11 mouse cellular contexts compared by ENCODE assay signal in genomic region chr9:108786494-108786893, GRCm38 (mm10). TPM values are rescaled to one million over a fixed set of nuclear protein-coding genes. Genes with fewer than 3 reads are reported as not detected.
DNase-seq lines count a peak whose midpoint lies in the region; ATAC-seq and TF ChIP-seq lines count a peak whose summit lies in the region.
"Had no signal": no experiment of that assay in that cellular context is flagged by ENCODE, and none has a peak within 500 bp of the region (broad histone marks: within the 10 kb centered on the region; RNA-seq: fewer than 3 reads in every experiment).

No protein-coding gene starts in this region.

- peaks cover 78% of the 10 kb centered on the region for H3K79me2 ChIP-seq in myocyte (ENCODE audit: control insufficient read depth, insufficient read depth)

- ATAC-seq in limb, embryonic 12.5 days (ENCODE audit: insufficient number of reproducible peaks, insufficient read depth, low FRiP score, low TSS enrichment, low read depth), result no peak
- no peak for ATAC-seq in hindbrain, embryonic 16.5 days
- ATAC-seq: Patski had no signal

- H3K4me2 ChIP-seq in limb, embryonic 12.5 days, result peak overlapping the region; percentile 63
- H3K4me2 ChIP-seq in hindbrain, embryonic 16.5 days (ENCODE audit: low read length), result peak overlapping the region; percentile 64
- peak overlapping the region; percentile 87 for H3K4me2 ChIP-seq in myocyte (ENCODE audit: low read depth)

- peak; percentile 89 for DNase-seq in heart, adult 11 months
- DNase-seq in heart, postnatal 36 days, result no peak
- no peak for DNase-seq in limb, embryonic 10.5 days (ENCODE audit: low spot score)
- no peak for DNase-seq in embryo, embryonic 11 days
- no peak for DNase-seq in urinary bladder, adult 18-20 months (ENCODE audit: low spot score in 2 of 2)
- DNase-seq: gastrocnemius, postnatal 36 days had no signal

- 93% methylated on average over 1 of the region's 1 CpGs for WGBS in limb, embryonic 12.5 days
- WGBS in limb, embryonic 10.5 days, result 96% methylated on average over 1 of the region's 1 CpGs
- WGBS in hindbrain, embryonic 16.5 days, result 81% methylated on average over 1 of the region's 1 CpGs

- H3K9me3 ChIP-seq in limb, embryonic 12.5 days, result no peaks in the 10 kb centered on the region
- no peaks in the 10 kb centered on the region for H3K9me3 ChIP-seq in limb, embryonic 10.5 days (replicated peaks)
- no peaks in the 10 kb centered on the region for H3K9me3 ChIP-seq in hindbrain, embryonic 16.5 days (ENCODE audit: control insufficient read depth, low read length)
- H3K9me3 ChIP-seq: liver, embryonic 15.5 days had no signal

- H3ac ChIP-seq in myocyte (ENCODE audit: control insufficient read depth, insufficient read length), result no peak overlapping the region

- no peak overlapping the region; the same call in 1 of the 2 replicates for H3K4me3 ChIP-seq in limb, embryonic 12.5 days (replicated peaks)
- no peak overlapping the region for H3K4me3 ChIP-seq in limb, embryonic 10.5 days
- H3K4me3 ChIP-seq in hindbrain, embryonic 16.5 days (ENCODE audit: low read length), result peak overlapping the region; percentile 67
- peak overlapping the region; percentile 95 for H3K4me3 ChIP-seq in myocyte
- H3K4me3 ChIP-seq: liver, embryonic 15.5 days had no signal

- H3K9ac ChIP-seq in limb, embryonic 12.5 days (replicated peaks), result no peak overlapping the region
- H3K9ac ChIP-seq in hindbrain, embryonic 16.5 days (ENCODE audit: low read depth, low read length), result no peak overlapping the region
- H3K9ac ChIP-seq: liver, embryonic 15.5 days had no signal

- H3K4me1 ChIP-seq in limb, embryonic 12.5 days (replicated peaks), result peaks cover 63% of the 10 kb centered on the region
- H3K4me1 ChIP-seq in limb, embryonic 10.5 days, result peaks cover 45% of the 10 kb centered on the region
- peaks cover 56% of the 10 kb centered on the region for H3K4me1 ChIP-seq in hindbrain, embryonic 16.5 days (ENCODE audit: control insufficient read depth, insufficient read depth, low read depth, low read length)

- intact Hi-C loops in heart, postnatal 36 days (cut with DNase I), result no loop called here

- H3K27ac ChIP-seq in limb, embryonic 12.5 days, result no peak overlapping the region
- no peak overlapping the region for H3K27ac ChIP-seq in limb, embryonic 10.5 days
- no peak overlapping the region for H3K27ac ChIP-seq in hindbrain, embryonic 16.5 days (ENCODE audit: low read depth, low read length)

- no peak for TF ChIP-seq POLR2A in myocyte (IDR thresholded peaks at IDR 0.05; ENCODE audit: insufficient read length, low read depth)

- H3K36me3 ChIP-seq in limb, embryonic 12.5 days, result peaks cover 20% of the 10 kb centered on the region
- H3K36me3 ChIP-seq in limb, embryonic 10.5 days, result peaks cover 42% of the 10 kb centered on the region
- no peaks in the 10 kb centered on the region for H3K36me3 ChIP-seq in hindbrain, embryonic 16.5 days (ENCODE audit: control insufficient read depth, insufficient read depth, low read length)
- H3K36me3 ChIP-seq in myocyte (ENCODE audit: control insufficient read depth, insufficient read depth), result peaks cover 12% of the 10 kb centered on the region

- H3K27me3 ChIP-seq in limb, embryonic 12.5 days, result no peaks in the 10 kb centered on the region
- H3K27me3 ChIP-seq in limb, embryonic 10.5 days (ENCODE audit: low read depth, poor library complexity, severe bottlenecking), result no peaks in the 10 kb centered on the region
- no peaks in the 10 kb centered on the region for H3K27me3 ChIP-seq in hindbrain, embryonic 16.5 days (replicated peaks; ENCODE audit: control insufficient read depth, insufficient read depth, low read length)
- H3K27me3 ChIP-seq in myocyte (ENCODE audit: control insufficient read depth, insufficient read depth, insufficient read length), result no peaks in the 10 kb centered on the region
- H3K27me3 ChIP-seq: liver, embryonic 15.5 days; Patski had no signal

TF ChIP-seq in myocyte, 11 proteins besides CTCF, POLR2A, EP300 and RAD21:
- TF ChIP-seq CEBPB (IDR thresholded peaks at IDR 0.05; ENCODE audit: insufficient read depth, poor library complexity, severe bottlenecking) (peak; percentile 62; the same call in 1 of the 2 replicates), USF1 (IDR thresholded peaks at IDR 0.05; ENCODE audit: low read depth) (no peak)

RNA-seq across cellular contexts. Expression of gene Ip6k2, which starts 2.9 kb away (rescaled TPM):
- 10 to 100 TPM; 21.3 to 23.6 TPM for total RNA-seq in heart, postnatal 36 days (2021)
- polyA plus RNA-seq in limb, embryonic 12.5 days (2016; fragmentation: Nextera tagmentation; extraction: Ambion mirVana), result 144 and 146 TPM in 2 replicates
- 93.9 and 121 TPM in 2 replicates for polyA plus RNA-seq in limb, embryonic 10.5 days (2016; fragmentation: Nextera tagmentation; extraction: Ambion mirVana)
- polyA plus RNA-seq in hindbrain, embryonic 16.5 days (2015; fragmentation: Nextera tagmentation; extraction: Ambion mirVana), result 178 and 185 TPM in 2 replicates
- 45.5 TPM for polyA plus RNA-seq in myocyte (2012; fragmentation: generic; extraction: Trizol)

RNA-seq across cellular contexts. Expression of gene Nckipsd, which starts 21.7 kb away (rescaled TPM):
- 1 to 10 TPM; 7.2 to 9.4 TPM for total RNA-seq in heart, postnatal 36 days (2021)
- 19.3 and 21.6 TPM in 2 replicates for polyA plus RNA-seq in limb, embryonic 12.5 days (2016; fragmentation: Nextera tagmentation; extraction: Ambion mirVana)
- 13.0 and 21.0 TPM in 2 replicates for polyA plus RNA-seq in limb, embryonic 10.5 days (2016; fragmentation: Nextera tagmentation; extraction: Ambion mirVana)
- polyA plus RNA-seq in hindbrain, embryonic 16.5 days (2015; fragmentation: Nextera tagmentation; extraction: Ambion mirVana), result 32.2 and 35.1 TPM in 2 replicates
- polyA plus RNA-seq in myocyte (2012; fragmentation: generic; extraction: Trizol), result 5.9 TPM

RNA-seq across cellular contexts. Expression of gene Celsr3, which starts 39.6 kb away (rescaled TPM):
- under 1 TPM in 1 of 2 experiments, not detected in 1; 0.14 TPM for total RNA-seq in heart, postnatal 36 days (2021)
- polyA plus RNA-seq in limb, embryonic 12.5 days (2016; fragmentation: Nextera tagmentation; extraction: Ambion mirVana), result 0.14 and 0.30 TPM in 2 replicates
- 0.06 and 0.14 TPM in 2 replicates for polyA plus RNA-seq in limb, embryonic 10.5 days (2016; fragmentation: Nextera tagmentation; extraction: Ambion mirVana)
- 11.6 and 12.8 TPM in 2 replicates for polyA plus RNA-seq in hindbrain, embryonic 16.5 days (2015; fragmentation: Nextera tagmentation; extraction: Ambion mirVana)
- polyA plus RNA-seq in myocyte (2012; fragmentation: generic; extraction: Trizol), result 0.65 TPM
- total RNA-seq: gastrocnemius, postnatal 36 days had no signal

Comparison
In these comparisons a context has a peak if more than half of its experiments do, and no peak if none do; other contexts are left out.
1. H3K4me3 ChIP-seq: peak in hindbrain, embryonic 16.5 days (single experiment) and myocyte (single experiment); none in limb, embryonic 12.5 days (single experiment) and limb, embryonic 10.5 days (single experiment).
2. Peak in every context shown above with its lines, with median percentiles within 50 percentile points of each other: H3K4me2 ChIP-seq.